Mouse (Mus musculus) embryonic facial prominence, embryonic 11.5 days (tissue): Measurements from ENCODE around the gene D630045J12Rik. TPM values are rescaled to one million over a fixed set of nuclear protein-coding genes. Genes with fewer than 3 reads are reported as not detected.

Experiments
- ATAC-seq: fragments of 200-750 bp; cut with Nextera tagmentation; replicated peaks from 2 replicates; pipeline ENCODE4 v1.8.0; 2017; ENCODE audit warnings: low read depth; ENCODE audit not compliant: insufficient number of reproducible peaks, low FRiP score, low TSS enrichment
- DNase-seq: peaks from one replicate; pipeline ENCODE4 v3.0.0-alpha.2; 2015; ENCODE audit warnings: low spot score
- H3K27ac ChIP-seq: fragments of 300-500 bp; sonication (generic); replicated peaks from 2 replicates; pipeline ENCODE4 v1.5.1; 2014; ENCODE audit warnings: mild to moderate bottlenecking, low read depth, low read length, control low read depth
- H3K27me3 ChIP-seq: fragments of 300-500 bp; sonication (generic); 2 replicates; pipeline ENCODE4 v1.6.1; 2014; ENCODE audit warnings: mild to moderate bottlenecking, low read length, moderate library complexity, mixed read lengths; ENCODE audit not compliant: control insufficient read depth, insufficient read depth
- H3K36me3 ChIP-seq: fragments of 300-500 bp; sonication (generic); replicated peaks from 2 replicates; pipeline ENCODE4 v1.6.1; 2014; ENCODE audit warnings: low read depth, mild to moderate bottlenecking, low read length, moderate library complexity, mixed read lengths; ENCODE audit not compliant: control insufficient read depth, insufficient read depth
- H3K4me1 ChIP-seq: fragments of 300-500 bp; sonication (generic); 2 replicates; pipeline ENCODE4 v1.6.1; 2014; ENCODE audit warnings: low read length, mixed read lengths; ENCODE audit not compliant: control insufficient read depth, insufficient read depth
- H3K4me2 ChIP-seq: fragments of 300-500 bp; sonication (generic); 2 replicates; pipeline ENCODE4 v1.6.1; 2014; ENCODE audit warnings: low read depth, mild to moderate bottlenecking, control low read depth, low read length, moderate library complexity
- H3K4me3 ChIP-seq: fragments of 300-500 bp; sonication (generic); 2 replicates; pipeline ENCODE4 v1.5.1; 2014; ENCODE audit warnings: low read depth, low read length, control low read depth
- H3K9ac ChIP-seq: fragments of 300-500 bp; sonication (generic); replicated peaks from 2 replicates; pipeline ENCODE4 v1.6.1; 2014; ENCODE audit warnings: mild to moderate bottlenecking, control low read depth, low read length
- H3K9me3 ChIP-seq: fragments of 300-500 bp; sonication (generic); replicated peaks from 2 replicates; pipeline ENCODE4 v1.6.1; 2016; ENCODE audit warnings: mild to moderate bottlenecking, low read length, inconsistent platforms, mixed read lengths; ENCODE audit not compliant: control insufficient read depth
- WGBS: fragments of 180-500 bp; shearing (Covaris S2); extraction: QIAGEN DNeasy Blood & Tissue Kit; methylation state at CpG from one replicate; pipeline ENCODE4 v1.1.7; 2014; 5-methylcytosine and 5-hydroxymethylcytosine counted together
- polyA plus RNA-seq: library from polyadenylated mRNA; unstranded; fragments of >200 nt; fragmentation: Nextera tagmentation; extraction: Ambion mirVana; gene quantifications from 2 replicates; pipeline ENCODE4 v1.2.1, GENCODE M21; 2014

Gene D630045J12Rik
- polyA plus RNA-seq, 1 experiment from 2014 or later: 8.8 TPM

DNA sequence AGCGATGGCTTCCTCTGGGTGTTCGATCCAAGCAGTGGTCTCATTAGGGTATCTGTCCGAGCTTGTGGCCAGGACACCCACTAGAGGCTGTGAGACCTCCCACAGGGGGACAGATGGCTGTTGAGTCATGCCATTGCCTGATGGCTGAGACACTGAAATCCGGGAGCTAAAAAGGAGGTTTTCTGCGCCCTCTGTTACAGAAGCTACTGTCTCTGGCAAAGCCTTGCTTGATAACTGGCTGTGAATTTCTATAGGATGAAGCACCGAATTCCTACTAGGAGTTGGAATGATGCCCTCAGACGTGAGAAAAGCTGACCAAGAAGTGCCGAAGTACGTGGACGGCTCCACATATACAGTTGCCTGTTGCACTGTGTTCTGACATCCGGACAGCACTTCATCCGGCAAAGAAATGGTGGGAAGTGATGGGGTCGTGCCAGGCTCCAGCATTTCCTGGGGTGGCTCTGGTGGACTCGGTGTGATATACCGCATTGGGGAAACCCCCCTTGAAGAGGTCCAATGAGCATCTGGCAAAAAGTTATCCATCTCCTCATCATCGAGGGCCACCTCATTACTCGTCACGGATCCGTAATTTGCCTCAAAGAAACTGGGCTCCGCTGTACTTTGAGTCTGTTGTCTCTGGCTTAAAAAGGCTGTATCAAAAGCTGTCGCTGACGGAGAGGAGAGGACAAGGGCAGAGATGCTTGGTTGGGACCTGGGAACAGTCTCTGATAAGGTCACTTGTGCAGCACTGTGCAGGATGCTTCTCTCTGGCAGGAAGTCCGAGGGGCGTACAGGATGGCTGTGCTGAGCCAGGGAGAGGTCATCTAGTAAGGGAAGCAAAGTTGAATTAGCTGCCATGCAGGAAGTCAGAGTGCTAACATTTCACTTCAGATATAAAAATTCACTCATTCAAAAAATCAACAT, 57.3 kb downstream of the D630045J12Rik start:
- ATAC-seq (no peak), DNase-seq (no peak)
- no peaks in the 10 kb centered on the region; the same call in 1 of the 2 replicates for H3K36me3 ChIP-seq
- H3K27ac ChIP-seq: no peak overlapping the region
- no peak overlapping the region for H3K9ac ChIP-seq
- no peaks in the 10 kb centered on the region for H3K9me3 ChIP-seq
- no peak overlapping the region for H3K4me2 ChIP-seq
- WGBS: 92% methylated on average over 24 of the region's 24 CpGs
- no peaks in the 10 kb centered on the region for H3K4me1 ChIP-seq
- no peaks in the 10 kb centered on the region for H3K27me3 ChIP-seq
- no peak overlapping the region for H3K4me3 ChIP-seq

GRCm38 (mm10) chr6:38195306-38195705, 58.5 kb downstream of the D630045J12Rik start:
- no peaks in the 10 kb centered on the region for H3K9me3 ChIP-seq
- DNase-seq: no peak
- H3K4me3 ChIP-seq: no peak overlapping the region
- H3K4me1 ChIP-seq: no peaks in the 10 kb centered on the region
- no peaks in the 10 kb centered on the region; the same call in 1 of the 2 replicates for H3K36me3 ChIP-seq
- 87% methylated on average over 10 of the region's 10 CpGs for WGBS
- no peak overlapping the region for H3K4me2 ChIP-seq
- ATAC-seq: no peak
- H3K27ac ChIP-seq: no peak overlapping the region
- H3K9ac ChIP-seq: no peak overlapping the region
- H3K27me3 ChIP-seq: no peaks in the 10 kb centered on the region

GRCm38 (mm10) chr6:38194046-38194445, 59.8 kb downstream of the D630045J12Rik start:
- no peak overlapping the region for H3K4me3 ChIP-seq
- H3K27me3 ChIP-seq: no peaks in the 10 kb centered on the region
- H3K27ac ChIP-seq: no peak overlapping the region
- no peak overlapping the region for H3K4me2 ChIP-seq
- no peaks in the 10 kb centered on the region; the same call in 1 of the 2 replicates for H3K36me3 ChIP-seq
- no peak overlapping the region for H3K9ac ChIP-seq
- 93% methylated on average over 7 of the region's 7 CpGs for WGBS
- ATAC-seq (no peak), DNase-seq (no peak)
- H3K9me3 ChIP-seq: no peaks in the 10 kb centered on the region
- no peaks in the 10 kb centered on the region for H3K4me1 ChIP-seq

- DNase-seq: no peak
- Histone ChIP-seq H3K36me3 (no peaks in the 10 kb centered on the region; the same call in none of the 2 replicates), H3K4me1 (no peaks in the 10 kb centered on the region), H3K27ac (no peak overlapping the region), H3K4me3 (no peak overlapping the region), H3K9ac (no peak overlapping the region), H3K9me3 (no peaks in the 10 kb centered on the region), H3K27me3 (no peaks in the 10 kb centered on the region), H3K4me2 (no peak overlapping the region)
- 91% methylated on average over 7 of the region's 7 CpGs for WGBS
- ATAC-seq: no peak
Measured at GRCm38 (mm10) chr6:38192952-38193351, 60.9 kb downstream of the D630045J12Rik start.

DNA sequence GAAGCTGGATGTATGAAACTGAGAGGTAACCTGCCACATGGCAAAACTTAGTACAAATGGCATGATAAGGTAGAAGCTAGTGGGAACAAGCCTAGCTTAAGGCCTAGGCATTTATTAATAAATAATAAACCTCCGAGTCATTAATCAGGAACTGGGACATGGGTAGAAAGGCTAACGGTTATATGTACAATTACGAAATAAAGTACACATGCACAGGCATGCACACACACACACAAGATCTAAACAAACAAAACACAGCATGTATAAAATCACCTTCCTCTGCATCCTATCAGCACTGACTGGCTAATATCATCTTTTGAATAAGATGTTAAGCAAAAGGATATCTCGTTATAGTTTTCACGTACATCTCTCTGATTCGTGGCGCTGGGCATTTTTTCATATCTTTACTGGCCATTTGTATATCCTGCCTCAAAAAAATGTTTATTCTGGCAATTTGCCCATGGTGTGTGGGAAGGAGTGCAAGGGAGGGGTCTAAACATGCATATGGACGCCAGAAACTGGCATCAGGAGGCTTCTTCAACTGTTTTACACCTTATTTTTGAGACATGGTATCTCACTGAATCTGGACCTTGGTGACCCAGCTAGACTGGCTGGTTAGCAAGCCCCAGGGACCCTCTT, 67.4 kb downstream of the D630045J12Rik start:
- Histone ChIP-seq H3K27me3 (no peaks in the 10 kb centered on the region), H3K4me3 (no peak overlapping the region), H3K4me2 (no peak overlapping the region), H3K36me3 (no peaks in the 10 kb centered on the region; the same call in none of the 2 replicates), H3K27ac (no peak overlapping the region), H3K4me1 (no peaks in the 10 kb centered on the region), H3K9me3 (no peaks in the 10 kb centered on the region), H3K9ac (no peak overlapping the region)
- DNase-seq (no peak), ATAC-seq (no peak)
- 89% methylated on average over 8 of the region's 8 CpGs for WGBS

GRCm38 (mm10) chr6:38184791-38185190, 69.0 kb downstream of the D630045J12Rik start:
- Histone ChIP-seq H3K9me3 (no peaks in the 10 kb centered on the region), H3K27me3 (no peaks in the 10 kb centered on the region), H3K4me3 (no peak overlapping the region), H3K4me1 (no peaks in the 10 kb centered on the region), H3K4me2 (no peak overlapping the region), H3K36me3 (no peaks in the 10 kb centered on the region; the same call in none of the 2 replicates), H3K9ac (no peak overlapping the region), H3K27ac (no peak overlapping the region)
- ATAC-seq: no peak
- 63% methylated on average over 8 of the region's 8 CpGs for WGBS
- DNase-seq: no peak

- H3K4me2 ChIP-seq: no peak overlapping the region
- DNase-seq: no peak
- no peaks in the 10 kb centered on the region for H3K27me3 ChIP-seq
- WGBS: 81% methylated on average over 10 of the region's 10 CpGs
- no peaks in the 10 kb centered on the region for H3K4me1 ChIP-seq
- no peak overlapping the region for H3K27ac ChIP-seq
- no peak overlapping the region for H3K4me3 ChIP-seq
- no peak for ATAC-seq
- H3K36me3 ChIP-seq: no peaks in the 10 kb centered on the region; the same call in none of the 2 replicates
- H3K9ac ChIP-seq: no peak overlapping the region
- H3K9me3 ChIP-seq: no peaks in the 10 kb centered on the region
Measured at GRCm38 (mm10) chr6:38181756-38182318, 72.0 kb downstream of the D630045J12Rik start.
